Mouse (Mus musculus): ENCODE results near the gene Pafah1b3. TPM values are rescaled to one million over a fixed set of nuclear protein-coding genes. Genes with fewer than 3 reads are reported as not detected.
"Not testable (repeated sequence)": the region's sequence is repeated elsewhere in the genome, so short reads cannot be mapped to it uniquely, and the experiment has no call there.

Gene Pafah1b3
- total RNA-seq, 1 experiment from 2014 or later: 20.3 TPM

DNA sequence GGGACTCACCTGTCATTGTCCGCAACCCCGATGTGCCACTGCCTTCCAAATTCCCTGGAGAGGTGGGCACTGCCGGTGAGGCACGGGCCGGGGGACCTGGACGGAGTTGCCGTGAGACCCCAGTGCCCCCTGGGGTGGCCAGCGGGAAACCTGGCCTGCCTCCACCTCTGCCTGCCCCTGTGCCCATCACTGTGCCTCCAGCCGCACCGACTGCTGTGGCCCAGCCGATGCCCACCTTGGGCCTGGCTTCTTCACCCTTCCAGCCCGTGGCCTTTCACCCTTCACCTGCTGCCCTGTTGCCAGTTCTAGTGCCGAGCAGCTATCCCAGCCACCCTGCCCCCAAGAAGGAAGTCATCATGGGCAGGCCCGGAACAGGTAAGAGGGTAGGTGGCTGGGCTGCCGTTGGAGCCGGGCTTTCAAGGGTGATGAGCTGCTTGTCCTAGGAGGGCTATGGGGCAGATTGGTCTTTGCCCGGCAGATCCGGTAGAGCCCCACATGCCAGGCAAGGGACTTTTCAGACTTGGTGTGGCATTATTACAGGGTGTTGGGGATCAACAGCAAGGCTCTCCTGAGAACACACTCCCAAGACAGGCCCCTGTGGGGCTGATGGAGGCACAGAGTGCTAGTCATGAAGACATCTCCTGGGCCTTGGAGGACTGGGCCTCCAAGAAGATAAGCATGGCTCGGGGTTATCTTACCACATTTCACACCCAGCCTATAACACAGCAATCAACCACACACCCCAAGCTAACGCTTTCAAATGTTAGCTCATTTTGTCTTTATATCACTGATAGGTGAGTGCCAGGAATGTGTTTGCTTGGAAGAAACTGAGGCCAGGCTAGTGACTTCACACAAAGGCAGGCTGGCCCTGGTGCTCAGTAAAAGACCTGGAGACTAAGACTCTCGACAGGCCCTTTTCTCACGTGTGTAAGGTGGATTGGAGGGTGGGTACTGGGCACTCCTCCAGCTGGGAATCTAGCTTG lies 24.2 kb downstream of the Pafah1b3 start:
- ATAC-seq (replicated peaks; ENCODE audit: insufficient number of reproducible peaks, low FRiP score, low TSS enrichment, poor library complexity, severe bottlenecking): no peak

- no peak for ATAC-seq (replicated peaks; ENCODE audit: insufficient number of reproducible peaks, low FRiP score, low TSS enrichment, poor library complexity, severe bottlenecking)
Measured at GRCm38 (mm10) chr7:25272445-25273258, 25.1 kb downstream of the Pafah1b3 start.

DNA sequence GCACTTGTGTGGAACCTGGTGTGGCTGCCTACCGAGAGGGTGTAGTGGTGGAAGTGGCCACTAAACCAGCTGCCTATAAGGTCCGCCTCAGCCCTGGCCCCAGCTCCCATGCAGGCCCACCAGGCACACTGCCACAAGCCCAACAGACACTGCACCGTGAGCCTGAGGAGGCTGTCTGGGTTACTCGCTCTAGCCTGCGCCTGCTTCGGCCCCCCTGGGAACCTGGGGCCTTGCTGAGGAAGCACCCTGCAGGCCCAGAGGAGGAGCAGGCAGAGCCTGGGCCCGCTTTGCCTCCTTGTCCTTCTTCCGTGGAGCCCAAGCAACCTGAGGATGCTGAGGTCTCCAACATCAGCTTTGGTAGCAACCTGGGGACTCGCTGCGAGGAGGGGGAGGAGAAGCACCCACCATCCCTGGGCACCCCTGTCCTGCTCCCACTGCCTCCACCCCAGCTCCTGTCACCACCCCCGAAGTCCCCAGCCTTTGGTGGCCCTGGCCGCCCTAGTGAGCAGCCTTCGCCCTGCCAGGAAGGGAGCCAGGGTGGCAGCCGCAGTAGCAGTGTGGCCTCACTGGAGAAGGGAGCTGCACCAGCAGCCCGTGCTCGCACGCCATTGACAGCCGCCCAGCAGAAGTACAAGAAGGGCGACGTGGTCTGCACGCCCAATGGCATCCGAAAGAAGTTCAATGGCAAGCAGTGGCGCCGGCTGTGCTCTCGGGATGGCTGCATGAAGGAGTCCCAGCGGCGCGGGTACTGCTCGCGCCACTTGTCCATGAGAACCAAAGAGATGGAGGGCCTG lies 25.9 kb downstream of the Pafah1b3 start:
- ATAC-seq (replicated peaks; ENCODE audit: insufficient number of reproducible peaks, low FRiP score, low TSS enrichment, poor library complexity, severe bottlenecking): no peak

GRCm38 (mm10) chr7:25270652-25271633 lies 26.8 kb downstream of the Pafah1b3 start:
- ATAC-seq (replicated peaks; ENCODE audit: insufficient number of reproducible peaks, low FRiP score, low TSS enrichment, poor library complexity, severe bottlenecking): no peak

- no peak for ATAC-seq (replicated peaks; ENCODE audit: insufficient number of reproducible peaks, low FRiP score, low TSS enrichment, poor library complexity, severe bottlenecking)
Measured at GRCm38 (mm10) chr7:25269545-25270271, 28.1 kb downstream of the Pafah1b3 start.

DNA sequence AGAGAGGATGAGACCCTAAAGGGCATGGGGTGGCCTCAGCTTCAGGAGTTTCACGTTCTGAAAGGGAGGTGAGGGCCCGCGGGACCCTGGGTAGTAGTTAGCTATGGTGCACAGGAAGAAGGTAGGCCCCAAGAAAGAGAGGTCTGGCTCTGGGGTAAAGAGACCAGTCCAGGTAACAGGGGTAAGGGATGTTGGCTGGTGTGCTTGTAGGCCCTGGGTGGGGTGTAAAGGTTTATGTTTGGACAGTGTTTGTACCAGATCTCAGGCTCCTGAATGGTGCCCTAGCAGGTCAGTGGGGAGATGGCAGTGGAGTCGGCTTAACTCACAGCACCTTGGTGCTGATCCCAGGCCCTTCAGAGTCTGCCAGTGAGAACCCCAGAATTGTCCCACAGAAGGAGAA lies 28.8 kb downstream of the Pafah1b3 start:
- ATAC-seq (replicated peaks; ENCODE audit: insufficient number of reproducible peaks, low FRiP score, low TSS enrichment, poor library complexity, severe bottlenecking): no peak

DNA sequence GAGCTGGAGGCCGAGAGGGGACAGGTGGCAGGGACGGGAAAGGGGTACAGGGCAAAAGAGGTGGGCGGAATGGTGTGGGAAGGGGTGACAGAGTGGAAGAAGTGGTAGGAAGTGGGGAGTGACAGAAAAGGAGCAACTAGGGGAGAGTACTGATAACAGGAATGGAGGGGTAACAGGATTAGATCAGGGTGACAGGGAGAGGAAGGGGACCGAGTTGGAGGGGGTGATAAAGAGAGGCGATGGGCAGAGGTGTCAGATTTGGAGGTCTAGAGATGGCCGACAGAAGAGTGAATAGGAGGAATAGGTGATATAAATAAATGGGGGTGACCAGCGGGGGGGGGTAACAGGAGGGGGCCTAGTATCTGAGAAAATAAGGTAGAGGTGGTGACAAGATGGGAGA lies 29.2 kb downstream of the Pafah1b3 start:
- ATAC-seq (replicated peaks; ENCODE audit: insufficient number of reproducible peaks, low FRiP score, low TSS enrichment, poor library complexity, severe bottlenecking): no peak

- peak; percentile 82 for ATAC-seq (replicated peaks; ENCODE audit: insufficient number of reproducible peaks, low FRiP score, low TSS enrichment, poor library complexity, severe bottlenecking)
Measured at GRCm38 (mm10) chr7:25267751-25268463, 29.9 kb downstream of the Pafah1b3 start.

- peak; percentile 77 for ATAC-seq (replicated peaks; ENCODE audit: insufficient number of reproducible peaks, low FRiP score, low TSS enrichment, poor library complexity, severe bottlenecking)
Measured at GRCm38 (mm10) chr7:25267301-25267750, 30.5 kb downstream of the Pafah1b3 start, which contains the start of gene Cic. Cic (plus strand) TSS chr7:25267704.

- ATAC-seq (replicated peaks; ENCODE audit: insufficient number of reproducible peaks, low FRiP score, low TSS enrichment, poor library complexity, severe bottlenecking): no peak
Measured at GRCm38 (mm10) chr7:25266180-25266962, 31.4 kb downstream of the Pafah1b3 start.

DNA sequence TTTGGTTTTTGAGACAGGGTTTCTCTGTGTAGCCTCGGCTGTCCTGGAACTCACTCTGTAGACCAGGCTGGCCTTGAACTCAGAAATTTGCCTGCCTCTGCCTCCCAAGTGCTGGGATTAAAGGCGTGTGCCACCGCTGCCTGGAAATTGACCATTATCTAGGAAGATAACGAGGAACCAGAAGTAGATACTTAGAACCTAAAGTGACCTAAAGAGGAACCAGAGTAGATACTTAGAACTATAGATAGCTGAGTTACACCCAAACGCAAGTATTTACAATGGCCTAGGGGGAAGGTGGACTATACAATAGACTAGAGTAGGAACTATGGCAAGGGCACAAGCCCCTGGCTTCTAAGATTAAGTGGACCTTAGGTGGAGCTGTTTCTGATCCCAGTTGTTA lies 32.0 kb downstream of the Pafah1b3 start:
- not testable (repeated sequence) for ATAC-seq (replicated peaks; ENCODE audit: insufficient number of reproducible peaks, low FRiP score, low TSS enrichment, poor library complexity, severe bottlenecking)

- ATAC-seq (replicated peaks; ENCODE audit: insufficient number of reproducible peaks, low FRiP score, low TSS enrichment, poor library complexity, severe bottlenecking): no peak
Measured at GRCm38 (mm10) chr7:25263968-25264870, 33.6 kb downstream of the Pafah1b3 start.

DNA sequence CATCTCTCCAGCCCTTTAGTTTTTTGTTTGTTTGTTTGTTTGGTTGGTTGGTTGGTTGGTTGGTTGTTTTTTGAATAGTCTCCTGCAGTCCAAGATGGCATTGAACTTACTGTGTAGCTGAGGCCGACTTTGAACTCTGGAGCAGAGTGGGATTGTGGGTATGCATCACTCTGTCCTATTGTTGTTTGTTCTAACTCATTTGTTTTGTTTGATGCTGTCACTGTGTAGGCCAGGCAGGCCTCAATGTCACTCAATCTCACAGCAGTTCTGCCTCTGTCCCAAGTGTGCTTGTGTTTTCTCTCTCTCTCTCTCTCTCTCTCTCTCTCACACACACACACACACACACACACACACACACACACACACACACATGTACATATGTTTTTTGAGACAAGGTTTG lies 35.9 kb downstream of the Pafah1b3 start:
- ATAC-seq (replicated peaks; ENCODE audit: insufficient number of reproducible peaks, low FRiP score, low TSS enrichment, poor library complexity, severe bottlenecking): no peak

DNA sequence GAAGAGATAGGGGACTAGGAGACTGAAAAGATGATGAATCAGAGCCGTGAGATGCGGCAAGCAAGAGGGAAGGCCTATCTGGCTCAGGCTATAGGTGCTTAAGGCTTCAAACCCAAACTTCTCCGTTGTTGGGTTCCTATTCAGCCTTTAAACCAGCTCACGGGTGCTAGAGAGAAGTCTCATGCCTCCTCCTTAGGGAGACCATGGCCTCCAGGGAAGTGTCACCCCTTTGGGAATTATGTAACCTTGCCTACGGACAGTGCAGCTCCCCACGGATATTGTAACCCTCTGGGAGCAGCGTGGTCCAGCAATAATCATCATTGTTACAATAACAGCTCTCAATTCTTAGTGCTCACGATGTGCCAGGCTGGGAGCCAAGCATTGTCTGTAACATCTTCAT lies 46.0 kb downstream of the Pafah1b3 start:
- ATAC-seq (replicated peaks; ENCODE audit: insufficient number of reproducible peaks, low FRiP score, low TSS enrichment, poor library complexity, severe bottlenecking): no peak

All from monocyte, adult 5-6 weeks (primary cell).